Mouse (Mus musculus) heart, embryonic 12.5 days (tissue): ENCODE measurements around the gene Phactr3. TPM values are rescaled to one million over a fixed set of nuclear protein-coding genes. Genes with fewer than 3 reads are reported as not detected.

Experiments
- ATAC-seq: fragments of 200-750 bp; cut with Nextera tagmentation; 2 replicates; pipeline ENCODE4 v1.8.0; 2017; ENCODE audit warnings: moderate TSS enrichment, moderate library complexity; ENCODE audit not compliant: insufficient number of reproducible peaks, low FRiP score
- H3K27ac ChIP-seq: fragments of 300-500 bp; sonication (generic); 2 replicates; pipeline ENCODE4 v1.5.1; 2016; ENCODE audit warnings: mild to moderate bottlenecking, moderate library complexity; ENCODE audit not compliant: poor library complexity, severe bottlenecking
- H3K27me3 ChIP-seq: fragments of 300-500 bp; sonication (generic); replicated peaks from 2 replicates; pipeline ENCODE4 v1.6.1; 2016; ENCODE audit warnings: mild to moderate bottlenecking, moderate library complexity
- H3K36me3 ChIP-seq: fragments of 300-500 bp; sonication (generic); 2 replicates; pipeline ENCODE4 v1.6.1; 2016; ENCODE audit warnings: mild to moderate bottlenecking, moderate library complexity
- H3K4me1 ChIP-seq: fragments of 300-500 bp; sonication (generic); replicated peaks from 2 replicates; pipeline ENCODE4 v1.6.1; 2016; ENCODE audit warnings: mild to moderate bottlenecking
- H3K4me2 ChIP-seq: fragments of 300-500 bp; sonication (generic); 2 replicates; pipeline ENCODE4 v1.6.1; 2016; ENCODE audit warnings: mild to moderate bottlenecking, moderate library complexity
- H3K4me3 ChIP-seq: fragments of 300-500 bp; sonication (generic); 2 replicates; pipeline ENCODE4 v1.5.1; 2016; ENCODE audit warnings: mild to moderate bottlenecking
- H3K9ac ChIP-seq: fragments of 300-500 bp; sonication (generic); 2 replicates; pipeline ENCODE4 v1.6.1; 2016; ENCODE audit warnings: mild to moderate bottlenecking, moderate library complexity
- H3K9me3 ChIP-seq: fragments of 300-500 bp; sonication (generic); replicated peaks from 2 replicates; pipeline ENCODE4 v1.6.1; 2016; ENCODE audit warnings: mild to moderate bottlenecking, moderate library complexity
- WGBS: fragments of 180-500 bp; shearing (Covaris S2); methylation state at CpG from one replicate; pipeline ENCODE4 v1.1.7; 2016; 5-methylcytosine and 5-hydroxymethylcytosine counted together
- polyA plus RNA-seq: library from polyadenylated mRNA; unstranded; fragments of >200 nt; fragmentation: Nextera tagmentation; extraction: Ambion mirVana; gene quantifications from 2 replicates; pipeline ENCODE4 v1.2.1, GENCODE M21; 2016

Gene Phactr3
- polyA plus RNA-seq, 1 experiment from 2014 or later, result 10.1 TPM

DNA sequence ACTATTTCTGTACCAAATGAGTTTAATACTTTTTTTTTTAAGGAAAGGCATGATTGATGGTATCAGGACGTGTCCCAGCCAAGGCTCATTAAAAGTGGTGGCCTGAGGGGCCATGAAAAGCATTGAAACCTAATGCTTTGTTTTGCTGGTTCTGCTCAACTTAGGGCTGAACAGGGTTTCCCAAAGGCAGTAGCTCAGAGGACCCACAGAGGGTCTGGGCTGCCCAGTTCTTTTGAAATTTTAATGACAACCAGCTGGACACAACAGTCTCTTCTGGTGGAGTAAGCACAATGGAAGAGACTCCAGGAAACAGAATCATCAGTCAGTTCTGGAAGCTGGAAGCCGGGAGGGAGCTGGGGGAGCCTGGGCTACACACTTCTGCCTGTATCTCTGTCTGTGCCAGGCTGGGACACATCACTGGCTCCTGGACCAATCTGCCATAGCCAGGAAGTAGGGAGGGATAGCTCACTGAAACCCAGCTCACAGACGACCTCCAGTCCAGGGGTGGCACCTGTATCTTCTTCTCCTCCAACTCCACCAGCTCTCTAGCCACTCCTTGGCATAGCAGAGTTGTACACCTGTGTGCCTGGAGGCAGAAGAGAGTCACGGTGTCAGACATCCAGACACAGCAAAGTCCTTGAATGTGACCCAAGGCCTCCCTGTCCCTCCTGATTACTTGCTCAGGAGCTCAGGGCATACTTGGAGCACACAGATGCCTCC is 3.3 kb downstream of the Phactr3 start:
- Histone ChIP-seq H3K9me3 (no peaks in the 10 kb centered on the region), H3K4me2 (no peak overlapping the region), H3K4me3 (no peak overlapping the region), H3K9ac (no peak overlapping the region), H3K4me1 (peaks cover 9% of the 10 kb centered on the region; the same call in 1 of the 2 replicates), H3K36me3 (no peaks in the 10 kb centered on the region), H3K27me3 (peaks cover 63% of the 10 kb centered on the region), H3K27ac (no peak overlapping the region)
- WGBS, result 48% methylated on average over 4 of the region's 4 CpGs
- ATAC-seq, result no peak

DNA sequence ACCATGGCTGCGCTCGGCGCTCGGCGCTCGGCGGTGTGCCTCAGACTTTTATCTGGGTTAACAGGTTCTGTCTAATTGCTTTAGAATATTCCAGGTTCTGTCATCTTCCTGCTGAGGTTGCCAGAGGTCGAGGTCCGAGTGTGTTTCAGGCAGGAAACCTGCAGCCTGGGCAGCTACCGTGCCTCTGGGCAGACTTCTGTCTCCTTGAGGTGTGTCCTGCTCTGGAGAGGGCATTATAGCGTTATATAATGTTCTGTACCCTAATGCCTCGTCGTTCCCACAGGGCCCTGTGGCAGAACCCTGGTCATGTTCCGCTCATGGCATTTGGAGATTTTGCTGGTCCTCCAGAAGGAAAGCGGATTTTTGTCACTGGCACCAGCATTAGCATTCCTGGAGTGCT is 4.7 kb downstream of the Phactr3 start:
- Histone ChIP-seq H3K4me1 (peaks cover 9% of the 10 kb centered on the region; the same call in 1 of the 2 replicates), H3K9me3 (no peaks in the 10 kb centered on the region), H3K4me2 (no peak overlapping the region), H3K27me3 (peaks cover 52% of the 10 kb centered on the region), H3K4me3 (no peak overlapping the region), H3K9ac (no peak overlapping the region), H3K27ac (no peak overlapping the region), H3K36me3 (no peaks in the 10 kb centered on the region)
- 66% methylated on average over 15 of the region's 15 CpGs for WGBS
- ATAC-seq, result no peak

DNA sequence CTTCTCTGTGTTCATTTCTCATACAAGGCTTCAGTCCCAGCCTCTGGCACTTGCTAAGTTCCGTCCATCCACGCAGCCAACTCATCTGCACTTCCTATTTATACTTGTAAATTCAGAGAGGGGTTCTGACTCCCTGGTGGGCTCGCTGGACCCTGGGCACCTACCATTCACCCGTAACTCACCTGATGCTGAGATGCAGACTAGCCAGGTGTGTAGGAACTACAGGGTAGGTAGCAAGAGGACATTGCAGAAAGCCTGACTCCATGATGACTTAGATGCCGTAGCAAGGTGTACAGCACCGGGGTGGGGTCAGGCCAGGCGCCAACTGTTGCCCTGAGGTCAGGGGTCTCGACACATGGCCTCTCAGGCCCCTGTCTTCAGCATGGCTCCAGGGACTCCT is 6.7 kb downstream of the Phactr3 start:
- H3K4me2 ChIP-seq, result no peak overlapping the region
- ATAC-seq, result no peak
- no peak overlapping the region for H3K9ac ChIP-seq
- H3K27ac ChIP-seq, result no peak overlapping the region
- no peaks in the 10 kb centered on the region for H3K9me3 ChIP-seq
- no peak overlapping the region for H3K4me3 ChIP-seq
- H3K27me3 ChIP-seq, result peaks cover 33% of the 10 kb centered on the region
- H3K4me1 ChIP-seq, result peaks cover 4% of the 10 kb centered on the region
- H3K36me3 ChIP-seq, result no peaks in the 10 kb centered on the region
- WGBS, result 83% methylated on average over 8 of the region's 8 CpGs

DNA sequence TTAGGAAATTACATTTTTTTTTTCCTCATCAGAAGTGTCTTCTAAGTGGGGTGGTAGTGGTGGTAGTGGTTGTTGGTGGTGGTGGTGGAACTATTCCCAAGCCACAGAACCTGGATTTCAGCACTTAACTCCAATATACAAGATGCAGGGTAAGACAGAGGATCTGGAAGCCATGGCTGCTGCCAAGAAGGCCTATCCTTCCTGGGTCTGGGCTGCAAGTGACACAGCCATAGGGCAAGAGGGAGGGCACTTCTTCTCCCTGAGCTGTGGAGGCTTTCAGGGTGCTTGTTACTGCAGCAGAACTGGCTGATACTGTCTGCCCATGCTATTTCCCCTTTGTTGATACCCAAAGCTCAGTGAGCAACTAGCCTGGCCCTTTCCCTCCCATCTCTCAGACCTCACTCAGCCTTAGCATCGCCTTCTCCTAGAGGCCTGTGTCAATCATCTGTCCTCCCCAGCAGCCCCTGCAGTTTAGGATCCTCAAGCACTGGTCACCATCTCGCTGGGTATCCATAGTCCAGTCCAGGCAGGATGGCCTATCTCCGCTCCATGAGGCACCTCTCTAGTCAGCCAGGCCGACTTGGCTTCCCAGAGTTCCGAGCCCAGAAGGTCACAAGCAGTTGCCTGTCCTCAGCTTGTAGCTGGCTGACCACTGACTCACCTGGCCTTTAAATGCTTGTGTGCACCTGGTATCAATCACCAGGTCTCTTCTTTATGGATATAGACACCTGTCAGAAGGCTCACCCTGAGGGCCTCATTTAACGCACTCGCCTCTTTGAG is 7.5 kb downstream of the Phactr3 start:
- 87% methylated on average over 7 of the region's 7 CpGs for WGBS
- no peak overlapping the region for H3K4me2 ChIP-seq
- no peak for ATAC-seq
- H3K27ac ChIP-seq, result no peak overlapping the region
- H3K9me3 ChIP-seq, result no peaks in the 10 kb centered on the region
- H3K27me3 ChIP-seq, result peaks cover 25% of the 10 kb centered on the region
- no peaks in the 10 kb centered on the region for H3K36me3 ChIP-seq
- no peak overlapping the region for H3K4me3 ChIP-seq
- H3K4me1 ChIP-seq, result peaks cover 4% of the 10 kb centered on the region
- H3K9ac ChIP-seq, result no peak overlapping the region

DNA sequence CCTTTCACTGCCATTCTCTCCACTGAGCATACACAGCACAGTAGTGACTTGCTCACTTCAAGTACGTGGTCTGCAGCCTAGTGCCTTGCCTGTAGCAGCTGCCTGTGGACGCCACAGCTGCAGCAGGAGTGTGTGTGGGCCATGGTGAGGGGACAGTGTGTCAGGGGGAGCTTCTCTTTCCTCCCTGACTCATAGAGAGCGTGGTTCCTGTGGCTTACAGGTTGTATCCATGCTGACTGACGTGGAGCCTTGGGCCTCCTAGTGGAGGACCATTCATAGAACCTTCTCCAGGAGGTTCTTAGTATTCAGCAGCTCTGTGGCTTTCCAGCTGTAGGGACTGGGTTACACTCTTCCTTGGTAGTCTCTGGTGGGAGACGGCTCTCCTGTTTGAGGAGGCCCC is 9.8 kb downstream of the Phactr3 start:
- no peak for ATAC-seq
- H3K4me1 ChIP-seq, result peaks cover 4% of the 10 kb centered on the region
- no peaks in the 10 kb centered on the region for H3K36me3 ChIP-seq
- H3K27ac ChIP-seq, result no peak overlapping the region
- no peaks in the 10 kb centered on the region for H3K9me3 ChIP-seq
- no peak overlapping the region for H3K9ac ChIP-seq
- no peak overlapping the region for H3K4me2 ChIP-seq
- no peak overlapping the region for H3K4me3 ChIP-seq
- H3K27me3 ChIP-seq, result peaks cover 5% of the 10 kb centered on the region; the same call in 1 of the 2 replicates
- whole genome bisulfite sequencing, result 69% methylated on average over 5 of the region's 5 CpGs

DNA sequence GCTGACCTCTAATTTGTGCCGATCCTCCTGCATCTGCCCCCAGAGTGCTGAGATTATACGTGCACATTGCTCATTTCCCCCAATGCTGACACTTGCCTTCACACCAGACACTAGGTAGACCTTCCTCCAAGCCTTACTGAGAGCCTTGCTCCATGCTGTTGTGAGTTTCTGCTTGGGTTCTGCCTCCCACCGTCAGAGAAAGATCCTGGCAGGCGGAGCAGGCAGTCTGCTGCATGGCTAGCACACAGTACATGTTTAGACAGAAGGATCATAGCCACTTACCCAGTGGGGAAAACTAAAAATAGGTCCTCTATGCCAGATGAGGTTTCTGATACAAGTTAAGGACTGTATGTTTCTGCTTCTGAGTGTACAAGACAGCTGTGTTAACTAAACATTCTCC is 10.4 kb downstream of the Phactr3 start:
- no peak overlapping the region for H3K4me2 ChIP-seq
- peaks cover 4% of the 10 kb centered on the region for H3K4me1 ChIP-seq
- H3K9ac ChIP-seq, result no peak overlapping the region
- H3K27me3 ChIP-seq, result 0 out of 2 replicates have a peak, but pooled peaks cover 4% of the 10 kb centered on the region
- no peak overlapping the region for H3K27ac ChIP-seq
- ATAC-seq, result no peak
- no peaks in the 10 kb centered on the region for H3K36me3 ChIP-seq
- no peak overlapping the region for H3K4me3 ChIP-seq
- no peaks in the 10 kb centered on the region for H3K9me3 ChIP-seq
- 56% methylated on average over 4 of the region's 4 CpGs for WGBS

DNA sequence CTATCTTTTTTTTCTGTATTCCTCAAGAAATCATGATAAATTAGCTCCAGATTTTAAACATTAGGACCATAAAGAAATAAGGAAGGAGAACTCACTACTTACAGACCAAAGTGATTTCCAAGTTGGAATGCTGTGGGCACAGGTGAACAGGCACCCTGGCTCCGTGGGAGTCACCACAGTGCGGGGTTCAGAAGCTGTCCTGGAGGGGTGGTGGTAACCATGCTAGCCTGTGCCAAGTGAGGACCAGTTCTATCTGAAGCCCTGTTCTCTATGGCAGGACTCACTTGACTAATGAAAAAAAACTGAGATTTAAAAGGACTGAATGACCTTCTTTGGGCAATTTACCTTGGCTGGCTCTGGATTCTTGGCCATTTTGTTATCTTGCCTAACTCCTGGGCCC is 10.9 kb downstream of the Phactr3 start:
- Histone ChIP-seq H3K27ac (no peak overlapping the region), H3K9ac (no peak overlapping the region)
- WGBS, result 94% methylated on average over 2 of the region's 2 CpGs

DNA sequence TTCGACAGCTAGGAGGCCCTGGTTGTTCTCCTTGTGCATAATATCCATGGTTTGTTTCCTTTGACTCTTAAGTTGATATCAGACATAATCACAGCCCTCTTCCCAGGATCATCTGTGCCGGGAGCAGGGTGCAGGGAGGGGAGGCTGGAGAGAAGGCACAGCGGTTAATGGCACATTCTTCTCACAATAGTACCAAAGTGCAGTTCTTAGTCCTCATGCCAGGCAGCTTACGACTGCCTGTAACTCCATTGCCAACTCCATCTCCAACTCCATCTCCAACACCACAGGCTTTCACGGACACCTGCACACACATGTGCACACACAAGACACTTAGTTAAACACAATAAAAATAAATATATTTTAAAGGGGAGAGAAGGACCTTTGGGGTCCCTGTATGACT is 11.8 kb downstream of the Phactr3 start:
- Histone ChIP-seq H3K4me2 (no peak overlapping the region), H3K4me1 (peaks cover 4% of the 10 kb centered on the region), H3K9me3 (no peaks in the 10 kb centered on the region), H3K9ac (no peak overlapping the region), H3K27me3 (peaks cover 5% of the 10 kb centered on the region; the same call in 1 of the 2 replicates), H3K36me3 (no peaks in the 10 kb centered on the region), H3K4me3 (no peak overlapping the region), H3K27ac (no peak overlapping the region)
- ATAC-seq, result no peak
- WGBS, result 76% methylated on average over 5 of the region's 5 CpGs

More for the DNA sequence above, 10.9 kb downstream of the Phactr3 start:
- no peaks in the 10 kb centered on the region for H3K36me3 ChIP-seq
- ATAC-seq, result no peak
- H3K4me1 ChIP-seq, result peaks cover 4% of the 10 kb centered on the region
- H3K9me3 ChIP-seq, result no peaks in the 10 kb centered on the region
- H3K4me3 ChIP-seq, result no peak overlapping the region
- no peak overlapping the region for H3K4me2 ChIP-seq
- 0 out of 2 replicates have a peak, but pooled peaks cover 5% of the 10 kb centered on the region for H3K27me3 ChIP-seq

DNA sequence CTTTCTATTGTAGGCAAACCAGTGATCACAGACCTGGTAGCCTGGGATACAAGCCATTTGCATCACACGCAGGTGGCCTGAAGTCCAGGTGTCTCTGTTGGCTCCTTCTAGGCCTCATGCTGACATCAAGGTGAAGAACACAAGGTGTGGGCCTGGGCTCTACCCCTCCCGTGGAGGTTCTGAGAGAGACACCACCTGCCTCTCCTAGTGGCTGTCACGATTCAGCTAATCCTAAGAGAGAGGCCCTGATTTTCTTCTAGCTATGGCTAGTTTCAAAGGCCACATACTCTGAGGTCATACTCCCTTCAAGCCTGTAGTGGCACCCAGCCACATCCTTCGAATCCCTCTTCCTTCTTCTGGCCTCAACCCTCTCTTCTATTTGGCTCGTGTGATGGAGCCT is 12.2 kb downstream of the Phactr3 start:
- Histone ChIP-seq H3K9me3 (no peaks in the 10 kb centered on the region), H3K4me2 (no peak overlapping the region), H3K36me3 (no peaks in the 10 kb centered on the region), H3K9ac (no peak overlapping the region), H3K4me3 (no peak overlapping the region), H3K27ac (no peak overlapping the region), H3K4me1 (peaks cover 4% of the 10 kb centered on the region), H3K27me3 (peaks cover 5% of the 10 kb centered on the region; the same call in 1 of the 2 replicates)
- whole genome bisulfite sequencing, result 64% methylated on average over 5 of the region's 5 CpGs
- ATAC-seq, result no peak

DNA sequence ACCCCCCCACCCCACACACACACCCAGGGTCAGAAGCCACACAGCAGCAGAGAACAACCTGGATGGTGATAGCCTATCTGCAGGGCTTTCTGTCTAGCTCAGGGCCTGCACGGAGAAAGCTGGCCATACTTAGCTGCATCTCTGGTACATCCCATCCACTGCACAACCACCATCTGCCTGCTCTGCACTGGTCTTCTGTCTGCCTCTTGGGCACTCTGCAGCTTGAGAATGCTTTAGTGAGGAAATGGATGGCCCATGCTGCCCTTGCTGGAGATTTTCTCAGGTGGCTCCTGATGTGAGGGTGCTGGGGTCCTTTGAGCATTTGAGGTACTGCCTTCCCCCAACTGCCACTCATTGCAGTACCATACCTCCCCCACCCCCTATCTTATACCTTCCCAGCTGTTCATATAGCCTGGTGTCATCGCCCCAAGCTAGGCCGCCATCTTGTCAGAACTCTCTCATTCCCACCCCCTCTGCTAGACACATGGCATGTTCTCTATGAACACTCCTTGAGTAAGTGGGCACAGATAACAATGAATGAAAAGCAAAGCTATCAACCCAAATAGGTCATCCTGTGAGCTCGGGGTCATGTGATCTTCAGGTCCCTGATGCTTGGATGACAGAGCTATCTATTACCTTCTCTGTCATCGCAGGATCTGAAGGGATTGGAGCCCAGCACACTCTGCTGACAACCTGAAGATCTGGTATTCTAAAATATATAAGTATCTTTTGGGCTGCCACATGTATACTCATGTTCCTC is 13.0 kb downstream of the Phactr3 start:
- 86% methylated on average over 5 of the region's 5 CpGs for WGBS

DNA sequence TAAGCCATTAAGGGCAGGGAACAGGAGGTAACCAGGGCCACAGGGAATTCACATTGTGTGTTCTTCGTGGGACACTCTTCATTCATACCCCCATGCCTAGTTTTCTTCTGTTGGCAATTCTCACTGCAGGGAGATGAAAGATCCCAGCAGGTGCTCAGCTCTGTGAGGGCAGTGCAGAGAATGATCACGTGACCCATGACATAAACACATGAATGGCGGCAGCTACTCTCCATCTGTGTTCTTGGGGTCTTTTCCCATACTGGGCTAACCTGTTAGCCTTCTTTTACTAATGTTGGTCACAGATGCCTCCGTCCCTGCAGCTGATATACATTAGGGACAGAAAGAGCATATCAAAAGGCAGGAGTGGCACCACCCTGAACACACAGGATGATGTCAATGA is 16.9 kb downstream of the Phactr3 start:
- H3K4me3 ChIP-seq, result no peak overlapping the region
- no peaks in the 10 kb centered on the region for H3K4me1 ChIP-seq
- H3K36me3 ChIP-seq, result no peaks in the 10 kb centered on the region
- H3K9me3 ChIP-seq, result no peaks in the 10 kb centered on the region
- no peak for ATAC-seq
- no peak overlapping the region for H3K27ac ChIP-seq
- no peak overlapping the region for H3K9ac ChIP-seq
- no peak overlapping the region for H3K4me2 ChIP-seq
- peaks cover 33% of the 10 kb centered on the region for H3K27me3 ChIP-seq
- 40% methylated on average over 4 of the region's 4 CpGs for WGBS

More for the DNA sequence above, 13.0 kb downstream of the Phactr3 start:
- Histone ChIP-seq H3K4me3 (no peak overlapping the region), H3K4me2 (no peak overlapping the region), H3K9ac (no peak overlapping the region), H3K9me3 (no peaks in the 10 kb centered on the region), H3K36me3 (no peaks in the 10 kb centered on the region), H3K4me1 (peaks cover 4% of the 10 kb centered on the region), H3K27ac (no peak overlapping the region), H3K27me3 (peaks cover 5% of the 10 kb centered on the region; the same call in 1 of the 2 replicates)
- ATAC-seq, result no peak
